ENCODE assay signal across 9 mouse cellular contexts in the genomic region with DNA sequence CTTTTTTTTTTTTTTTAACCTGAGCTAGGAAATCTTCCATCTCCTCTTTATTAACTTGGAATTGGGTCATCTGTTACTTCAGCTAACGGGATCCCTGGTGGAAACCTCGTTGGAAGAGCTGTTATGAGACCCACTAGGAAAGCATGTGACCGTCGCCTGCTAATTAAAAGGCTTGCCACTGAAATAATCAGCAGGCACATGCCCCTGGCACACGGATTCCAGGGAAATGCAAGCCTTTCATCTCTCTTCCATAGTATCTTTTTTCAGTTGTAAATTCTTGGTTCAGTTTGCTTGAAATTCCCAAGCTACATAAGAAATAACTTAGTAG. TPM values are rescaled to one million over a fixed set of nuclear protein-coding genes. Genes with fewer than 3 reads are reported as not detected.
A peak's percentile ranks its signal among the peaks of the same experiment; 100 is the strongest.
DNase-seq lines count a peak whose midpoint lies in the region; ATAC-seq and TF ChIP-seq lines count a peak whose summit lies in the region.
"Had no signal": no experiment of that assay in that cellular context is flagged by ENCODE, and none has a peak within 500 bp of the region (broad histone marks: within the 10 kb centered on the region; RNA-seq: fewer than 3 reads in every experiment).

No protein-coding gene starts in this region.

- H3K4me3 ChIP-seq in heart, adult 2 months = no peak overlapping the region
- H3K4me3 ChIP-seq in hindbrain, embryonic 14.5 days (replicated peaks; ENCODE audit: low read length) = no peak overlapping the region
- H3K4me3 ChIP-seq in midbrain, embryonic 10.5 days = no peak overlapping the region

- peaks cover 35% of the 10 kb centered on the region for H3K4me1 ChIP-seq in heart, adult 2 months (ENCODE audit: control insufficient read depth, insufficient read depth, low read length)
- H3K4me1 ChIP-seq in hindbrain, embryonic 14.5 days (replicated peaks; ENCODE audit: control insufficient read depth, insufficient read depth, low read length) = peaks cover 29% of the 10 kb centered on the region
- H3K4me1 ChIP-seq in midbrain, embryonic 10.5 days = peaks cover 26% of the 10 kb centered on the region

- TF ChIP-seq CTCF in heart, adult 2 months (IDR thresholded peaks at IDR 0.05) = no peak

- H3K79me2 ChIP-seq in heart, adult 2 months (replicated peaks; ENCODE audit: control insufficient read depth, insufficient read depth, low read length) = no peaks in the 10 kb centered on the region

- H3K4me2 ChIP-seq in hindbrain, embryonic 14.5 days (replicated peaks) = no peak overlapping the region

- DNase-seq in heart, adult 2 months = no peak
- DNase-seq in heart, postnatal 4 days = no peak
- peak; percentile 24 for DNase-seq in adipocyte (ENCODE audit: low spot score)
- DNase-seq in hindbrain, embryonic 14.5 days (ENCODE audit: low spot score) = peak; percentile 51
- DNase-seq in midbrain, embryonic 10.5 days (ENCODE audit: low spot score) = no peak
- no peak for DNase-seq in right cerebral cortex, adult 18-20 months
- no peak for DNase-seq in ovary, postnatal 36 days (ENCODE audit: low spot score)
- no peak for DNase-seq in urinary bladder, postnatal 4 days (ENCODE audit: low spot score in 2 of 2)
- DNase-seq: cerebellum, adult 18-20 months had no signal

- intact Hi-C loops in heart, adult 2 months (cut with DNase I) = loop anchor here (2.0 kb wide), 2 partner anchors 30 to 50 kb away; no protein-coding TSS in a partner anchor

- no peak overlapping the region for H3K9ac ChIP-seq in heart, adult 2 months (ENCODE audit: low read depth, low read length)
- H3K9ac ChIP-seq in hindbrain, embryonic 14.5 days = no peak overlapping the region

- H3K9me3 ChIP-seq in hindbrain, embryonic 14.5 days (ENCODE audit: control insufficient read depth, low read length) = no peaks in the 10 kb centered on the region
- peaks cover 14% of the 10 kb centered on the region for H3K9me3 ChIP-seq in midbrain, embryonic 10.5 days (replicated peaks)

- peaks cover 23% of the 10 kb centered on the region for H3K36me3 ChIP-seq in heart, adult 2 months (ENCODE audit: control insufficient read depth, insufficient read depth, low read length)
- no peaks in the 10 kb centered on the region for H3K36me3 ChIP-seq in hindbrain, embryonic 14.5 days (replicated peaks; ENCODE audit: control insufficient read depth, insufficient read depth)
- H3K36me3 ChIP-seq in midbrain, embryonic 10.5 days = no peaks in the 10 kb centered on the region

- TF ChIP-seq EP300 in heart, adult 2 months (IDR thresholded peaks at IDR 0.05; ENCODE audit: insufficient read depth, low read depth, low read length) = no peak

- WGBS in heart, adult 2 months = 26% methylated on average over 5 of the region's 5 CpGs
- 24% methylated on average over 5 of the region's 5 CpGs for WGBS in hindbrain, embryonic 14.5 days
- WGBS in midbrain, embryonic 10.5 days = 45% methylated on average over 5 of the region's 5 CpGs

- peak; percentile 75 for ATAC-seq in hindbrain, embryonic 14.5 days (ENCODE audit: low FRiP score)

- H3K27me3 ChIP-seq in heart, adult 2 months (ENCODE audit: control insufficient read depth, insufficient read depth, low read length) = no peaks in the 10 kb centered on the region
- no peaks in the 10 kb centered on the region for H3K27me3 ChIP-seq in hindbrain, embryonic 14.5 days (ENCODE audit: control insufficient read depth, insufficient read depth, low read length)
- peaks cover 60% of the 10 kb centered on the region for H3K27me3 ChIP-seq in midbrain, embryonic 10.5 days (ENCODE audit: low read depth, poor library complexity, severe bottlenecking)

- peak overlapping the region; percentile 85 for H3K27ac ChIP-seq in heart, adult 2 months
- peak overlapping the region; percentile 76 for H3K27ac ChIP-seq in hindbrain, embryonic 14.5 days
- H3K27ac ChIP-seq in midbrain, embryonic 10.5 days (replicated peaks) = 0 out of 2 replicates have a peak overlapping the region, but pooled peaks have one; percentile 9

- no peak for TF ChIP-seq POLR2A in heart, adult 2 months (IDR thresholded peaks at IDR 0.05; ENCODE audit: insufficient read depth, low read depth, low read length)

RNA-seq across cellular contexts. Expression of a gene that starts 21.6 kb away (rescaled TPM):
- total RNA-seq in heart, adult 2 months (2021) = 100 to 1,000 TPM in 1 of 2 experiments, 10 to 100 TPM in 1; 98.9 to 116 TPM
- polyA plus RNA-seq in heart, adult 2 months (2012; rRNA removed) = 34.0 and 53.7 TPM in 2 replicates
- total RNA-seq in heart, postnatal 4 days (2021) = 100 to 1,000 TPM; 318 TPM
- polyA plus RNA-seq in hindbrain, embryonic 14.5 days (2014; fragmentation: Nextera tagmentation; extraction: Ambion mirVana) = 13.1 and 14.9 TPM in 2 replicates
- 16.3 and 18.0 TPM in 2 replicates for polyA plus RNA-seq in midbrain, embryonic 10.5 days (2016; fragmentation: Nextera tagmentation; extraction: Ambion mirVana)

Comparison
In these comparisons a context has a peak if more than half of its experiments do, and no peak if none do; other contexts are left out.
1. DNase-seq: peak in adipocyte (single experiment) and hindbrain, embryonic 14.5 days (single experiment); none in heart, adult 2 months (0 of 2), heart, postnatal 4 days (single experiment), midbrain, embryonic 10.5 days (single experiment), right cerebral cortex, adult 18-20 months (single experiment), ovary, postnatal 36 days (single experiment) and urinary bladder, postnatal 4 days (0 of 2).
2. H3K27ac ChIP-seq: peak in every context shown above with its lines; median percentile 85 in heart, adult 2 months; 76 in hindbrain, embryonic 14.5 days; 9 in midbrain, embryonic 10.5 days.